Mouse (Mus musculus) left cerebral cortex, adult 8-10 months (tissue): ENCODE data around the gene Dram1. TPM values are rescaled to one million over a fixed set of nuclear protein-coding genes. Genes with fewer than 3 reads are reported as not detected.

ENCODE experiments used
- DNase-seq, 2 experiments: peaks; one replicate each; pipeline ENCODE4 v3.0.0; 2022; ENCODE audit warnings: low spot score in 2 of 2
- total RNA-seq, 4 experiments: library from RNA; stranded (reverse); gene quantifications; 2 replicates each; pipeline ENCODE4 v1.2.4; 2022

Gene Dram1
- 1 to 10 TPM in 1 of 4 experiments, under 1 TPM in 3; 0.65 to 1.9 (median 0.81) TPM for total RNA-seq

DNA sequence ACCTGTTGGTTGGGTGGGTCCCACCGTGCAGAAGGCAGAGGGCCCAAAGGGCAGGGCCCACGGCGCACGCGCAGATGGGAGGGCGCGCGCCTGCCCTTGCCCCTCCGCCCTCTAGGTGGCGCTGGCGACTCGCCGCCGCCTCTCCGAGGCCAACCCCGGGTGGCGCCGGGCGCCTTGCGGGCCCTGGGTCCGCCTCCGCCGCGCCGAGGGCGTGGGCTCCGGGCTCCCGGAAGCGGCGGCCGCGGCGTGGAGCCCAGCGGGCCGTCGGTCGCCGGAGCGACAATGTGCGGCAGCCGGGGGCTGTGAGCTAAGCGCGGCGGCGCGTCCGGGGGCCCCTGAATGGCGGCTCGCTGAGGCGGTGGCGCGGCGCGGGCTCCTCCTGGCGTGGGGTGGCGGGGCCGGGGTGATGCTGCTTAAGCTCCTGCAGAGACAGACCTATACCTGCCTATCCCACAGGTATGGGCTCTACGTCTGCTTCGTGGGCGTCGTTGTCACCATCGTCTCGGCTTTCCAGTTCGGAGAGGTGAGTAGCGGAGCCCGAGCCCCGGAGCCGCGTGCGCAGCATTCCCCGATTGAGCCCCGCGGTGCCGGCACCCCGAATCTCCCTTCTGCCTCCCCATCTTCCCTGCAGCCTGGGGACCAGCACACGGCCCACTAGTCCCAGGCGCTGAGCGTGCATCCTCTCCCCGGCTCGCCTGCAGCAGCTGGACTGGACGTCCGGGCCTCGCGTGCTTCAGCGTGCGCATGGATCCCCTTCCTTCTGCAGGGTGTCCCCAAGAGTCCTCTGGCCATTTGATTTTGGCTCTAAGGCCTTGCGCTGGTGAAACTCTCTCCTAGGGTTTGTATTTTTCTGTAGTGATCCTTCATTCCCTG, at the start of gene Dram1, which contains the start of gene Gnptab:
Gene Dram1 (minus strand): TSS at position 68 of the 873 bp plus-strand sequence.
Gene Gnptab (plus strand): TSS at position 120 of the 873 bp plus-strand sequence.
- peak; percentile 72 to 79 for DNase-seq

DNA sequence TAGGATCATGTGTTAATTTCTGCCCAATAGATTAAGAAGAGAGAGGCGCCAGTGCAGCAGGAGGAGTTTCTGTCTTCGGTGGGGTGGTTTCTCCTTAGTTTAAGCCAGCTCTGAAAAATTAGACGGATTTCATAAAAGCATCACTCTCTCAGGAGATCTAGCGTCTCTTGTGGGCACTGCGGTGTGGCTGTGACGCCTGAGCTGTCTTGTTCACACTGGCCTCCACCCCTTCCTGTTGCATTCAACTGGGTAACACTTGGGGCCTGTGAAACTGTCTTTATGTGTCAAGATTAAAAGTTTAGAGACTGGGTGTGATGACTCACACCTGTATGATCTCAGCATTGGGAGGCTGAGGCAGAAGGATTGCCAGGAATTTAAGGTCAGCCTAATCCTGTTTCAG, 49.1 kb upstream of the Dram1 start:
- DNase-seq: no peak

GRCm38 (mm10) chr10:88426896-88427295, 48.0 kb upstream of the Dram1 start:
- no peak for DNase-seq

GRCm38 (mm10) chr10:88426158-88426816, 47.4 kb upstream of the Dram1 start:
- no peak for DNase-seq

GRCm38 (mm10) chr10:88420655-88421435, 42.0 kb upstream of the Dram1 start:
- no peak for DNase-seq

DNA sequence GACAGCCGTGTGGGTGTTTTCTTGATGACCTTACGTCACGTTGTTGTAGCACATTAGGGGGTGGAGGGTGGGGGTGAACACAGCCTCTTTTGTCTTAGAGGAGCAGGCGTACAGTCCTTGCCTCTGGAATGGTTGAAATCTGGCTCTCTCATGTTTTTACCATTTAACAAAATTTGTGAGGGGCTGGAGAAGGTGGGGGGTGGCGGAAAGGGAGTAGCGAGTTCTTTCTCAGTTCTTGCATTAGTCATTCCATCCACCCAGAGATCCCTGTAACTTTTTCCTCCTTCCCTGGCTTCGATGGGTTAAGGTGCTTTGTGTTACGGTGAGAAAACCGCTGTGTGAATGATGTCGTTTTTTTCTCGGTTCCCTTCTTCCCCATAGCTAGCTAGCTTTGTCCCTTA, 41.3 kb upstream of the Dram1 start:
- DNase-seq: no peak

DNA sequence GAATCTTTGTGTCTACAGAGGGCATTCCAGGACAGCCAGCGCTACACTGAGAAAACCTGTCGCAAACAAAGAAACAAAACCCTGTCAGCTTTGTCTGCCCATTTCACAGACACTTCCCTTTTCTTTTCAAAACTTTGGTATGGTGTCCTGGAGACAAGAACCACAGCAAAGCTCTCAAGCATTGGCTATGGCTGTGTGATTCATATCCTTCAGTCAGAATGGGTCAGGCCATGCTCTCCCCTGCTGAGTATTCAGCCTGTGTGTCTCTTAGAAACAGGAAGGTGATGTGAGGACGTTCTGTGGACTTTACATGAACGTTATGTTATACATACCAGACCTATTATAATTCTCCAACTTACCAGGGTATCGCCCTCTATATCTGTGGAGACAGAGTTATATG, 38.8 kb upstream of the Dram1 start:
- no peak for DNase-seq

DNA sequence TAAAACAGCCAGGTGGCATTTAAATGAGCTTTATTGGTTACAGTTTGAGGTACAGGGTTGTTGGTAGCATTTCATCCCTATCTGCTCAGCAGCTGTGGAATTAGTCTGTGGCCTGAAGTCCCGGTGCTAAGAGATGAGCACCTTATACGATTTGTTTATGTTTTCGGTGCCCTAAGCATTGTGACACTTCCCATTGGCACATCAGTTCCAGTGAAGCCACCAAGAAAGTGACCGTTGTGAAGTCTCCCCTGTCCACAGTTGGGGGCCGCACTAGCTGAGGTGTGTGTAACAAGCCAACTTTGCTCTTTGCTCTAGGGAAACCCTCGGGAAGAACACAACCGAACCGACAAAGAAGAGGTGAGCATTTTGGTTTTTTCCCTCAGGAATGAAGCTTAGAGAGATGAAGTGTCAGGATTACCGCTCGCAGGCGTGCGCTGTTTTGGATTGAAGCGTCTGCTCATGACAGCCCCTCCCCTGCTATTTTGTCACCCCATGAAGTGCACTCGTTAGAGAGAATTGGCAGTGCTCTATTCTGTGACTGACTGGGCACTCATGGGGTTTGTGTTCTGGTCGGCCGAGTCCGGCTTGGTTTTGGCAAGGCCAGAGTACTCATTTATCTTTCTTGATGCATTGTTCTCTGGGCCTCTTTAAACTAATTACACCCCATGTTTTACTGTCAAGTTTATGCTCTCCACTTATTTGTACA, 33.6 kb upstream of the Dram1 start:
- DNase-seq: no peak

GRCm38 (mm10) chr10:88409751-88410150, 30.9 kb upstream of the Dram1 start:
- no peak for DNase-seq

DNA sequence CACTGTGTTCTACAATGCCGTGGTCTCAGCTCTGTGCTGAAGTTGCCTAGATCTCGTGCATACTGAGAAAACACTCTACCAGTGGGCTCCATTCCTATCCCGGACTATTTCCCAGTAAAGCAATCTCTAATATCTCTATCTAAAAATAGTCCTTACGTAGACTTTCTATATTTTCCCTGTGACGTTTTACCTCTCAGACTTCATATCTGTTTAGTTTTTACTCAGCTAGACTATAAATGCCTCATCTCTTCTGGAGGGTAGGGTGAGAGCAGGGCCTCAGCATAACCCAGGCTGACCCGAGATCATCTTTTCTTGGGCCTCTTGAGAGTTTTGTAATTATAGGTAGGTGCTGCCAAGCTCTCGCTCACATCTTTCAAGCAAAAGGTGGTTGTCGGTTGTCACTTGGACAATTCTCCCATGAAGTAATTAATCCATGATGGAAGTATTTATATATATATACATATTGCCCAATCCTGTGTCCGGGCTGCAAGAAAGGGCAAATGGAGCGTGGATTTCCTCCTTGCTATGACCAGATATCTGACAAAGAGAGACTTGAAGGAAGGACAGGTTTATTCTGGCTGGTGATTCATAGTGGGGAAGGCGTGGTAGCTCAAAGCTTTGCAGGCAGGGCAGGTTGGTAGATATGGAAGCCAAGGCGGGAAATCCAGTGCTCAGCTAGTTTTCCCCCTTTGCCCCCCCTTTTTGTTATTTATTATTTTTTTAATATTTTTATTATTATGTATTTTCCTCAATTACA, 29.2 kb upstream of the Dram1 start:
- no peak for DNase-seq

GRCm38 (mm10) chr10:88405812-88406211, 26.9 kb upstream of the Dram1 start:
- DNase-seq: no peak

DNA sequence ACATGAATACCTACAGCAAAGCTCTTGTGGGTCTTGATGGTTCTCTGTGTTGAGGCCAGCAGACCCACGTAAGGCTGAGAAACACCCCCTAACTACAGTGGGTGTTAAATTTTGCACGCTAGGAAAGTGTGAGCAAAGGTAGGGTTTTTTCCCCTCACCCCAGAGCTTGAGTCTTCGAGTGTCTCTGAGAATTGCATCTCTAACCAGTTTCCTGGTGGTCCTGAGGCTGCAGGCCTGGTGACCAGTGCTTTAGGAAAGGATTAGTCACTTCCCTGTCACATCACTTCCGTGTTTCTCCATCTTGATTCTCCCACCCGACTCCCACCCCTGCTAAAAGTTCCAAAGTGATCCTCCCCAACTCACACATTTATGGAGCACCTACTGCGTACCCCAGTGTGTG, 25.3 kb upstream of the Dram1 start:
- DNase-seq: no peak

DNA sequence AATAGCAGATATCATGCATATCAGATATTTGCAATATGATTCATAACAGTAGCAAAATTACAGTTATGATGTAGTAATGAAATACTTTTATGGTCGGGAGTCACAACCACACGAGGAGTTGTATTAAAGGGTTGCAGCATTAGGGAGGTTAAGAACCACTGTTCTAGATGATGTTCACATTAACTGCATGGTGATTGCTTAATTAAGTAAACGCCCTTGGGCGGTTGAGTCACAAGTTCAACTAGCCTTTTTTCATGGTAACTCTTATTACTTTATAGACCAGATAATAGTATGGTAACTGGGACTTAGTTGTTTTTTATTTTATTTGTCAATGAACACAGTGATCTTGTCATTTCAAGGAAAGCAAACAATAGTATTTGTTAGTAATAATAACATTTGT, 24.1 kb upstream of the Dram1 start:
- DNase-seq: no peak

DNA sequence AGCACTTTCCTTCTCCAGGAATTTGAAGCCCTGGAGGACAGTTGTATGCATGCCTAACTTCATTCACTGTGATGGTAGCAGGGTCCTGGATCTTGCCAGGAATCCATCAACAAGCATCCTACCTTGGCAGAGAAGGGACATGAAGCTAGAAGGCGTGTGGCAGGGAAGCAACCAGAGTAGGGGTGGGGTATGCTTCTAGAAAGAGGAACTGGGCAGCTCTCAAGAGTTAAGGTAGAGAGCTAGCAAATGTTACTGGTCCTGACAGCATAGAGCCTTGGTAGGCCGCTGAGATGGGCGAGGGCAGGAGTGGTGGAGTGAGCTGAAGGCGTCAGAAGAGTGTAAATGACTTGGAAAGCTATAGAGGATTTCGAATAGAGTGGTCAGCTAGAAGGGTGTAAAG, 20.4 kb upstream of the Dram1 start:
- no peak for DNase-seq

- no peak for DNase-seq
Observed at GRCm38 (mm10) chr10:88398668-88399243, 19.9 kb upstream of the Dram1 start.

- peak in 1 of 2 experiments; percentile 20 for DNase-seq
Observed at GRCm38 (mm10) chr10:88392181-88392847, 13.4 kb upstream of the Dram1 start.

GRCm38 (mm10) chr10:88391495-88391894, 12.6 kb upstream of the Dram1 start:
- no peak for DNase-seq

GRCm38 (mm10) chr10:88390096-88390790, 11.4 kb upstream of the Dram1 start:
- DNase-seq: no peak

DNA sequence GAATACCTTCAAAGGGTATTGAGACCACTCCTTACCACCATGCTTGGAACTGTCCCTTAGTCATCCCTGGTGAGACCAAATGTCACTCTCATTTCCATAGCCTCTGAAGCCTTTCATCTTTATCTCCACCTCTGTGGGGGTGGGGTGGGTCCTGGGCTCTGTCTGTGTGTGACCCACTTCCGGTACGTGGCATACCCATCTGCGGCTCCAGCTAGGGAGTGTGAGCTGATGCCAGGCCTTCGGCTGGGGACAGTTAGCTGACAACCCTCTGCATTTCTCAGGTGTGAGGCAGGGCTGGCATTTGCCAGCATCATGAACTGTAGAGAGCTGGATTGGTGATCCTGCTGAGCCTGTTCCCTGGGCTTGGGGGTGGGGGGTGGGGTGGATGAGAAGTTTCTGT, 10.7 kb upstream of the Dram1 start:
- DNase-seq: no peak
